Mouse (Mus musculus) MEL (cell line): ENCODE results near the gene Ramp3. TPM values are rescaled to one million over a fixed set of nuclear protein-coding genes. Genes with fewer than 3 reads are reported as not detected.
A peak's percentile ranks its signal among the peaks of the same experiment; 100 is the strongest.

Source experiments
- DNase-seq: peaks from one replicate; pipeline ENCODE4 v3.0.0; 2011; ENCODE audit warnings: low read depth, low spot score
- H3K27ac ChIP-seq: 2 replicates; pipeline ENCODE4 v1.5.1; 2012; ENCODE audit warnings: low read depth, mild to moderate bottlenecking, control low read depth, low read length, moderate library complexity; ENCODE audit not compliant: control insufficient read depth
- H3K27me3 ChIP-seq, 2 experiments: fragments of 150-350 bp in 1 of 2; sonication (generic) in 1 of 2; 2 replicates each; pipeline ENCODE4 v1.6.1; 2012; ENCODE audit warnings: low read length in 2 of 2, mild to moderate bottlenecking in 2 of 2, improper control_type of control experiment in 1 of 2, moderate library complexity in 1 of 2; ENCODE audit not compliant: insufficient read depth in 2 of 2, control insufficient read depth in 1 of 2
- H3K36me3 ChIP-seq, 2 experiments: 2 replicates each; pipeline ENCODE4 v1.6.1; 2012 to 2014; ENCODE audit warnings: low read length in 2 of 2, improper control_type of control experiment in 1 of 2, inconsistent platforms in 1 of 2, mild to moderate bottlenecking in 1 of 2; ENCODE audit not compliant: insufficient read depth in 2 of 2, control insufficient read depth in 1 of 2
- H3K4me1 ChIP-seq, 2 experiments: fragments of 150-350 bp in 1 of 2; sonication (generic) in 1 of 2; 2 replicates each; pipeline ENCODE4 v1.6.1; 2012; ENCODE audit warnings: low read length in 2 of 2, improper control_type of control experiment in 1 of 2, mild to moderate bottlenecking in 1 of 2; ENCODE audit not compliant: insufficient read depth in 2 of 2, control insufficient read depth in 1 of 2
- H3K4me3 ChIP-seq, 2 experiments: fragments of 150-350 bp in 1 of 2; sonication (generic) in 1 of 2; 2 replicates each; pipeline ENCODE4 v1.5.1; 2012; ENCODE audit warnings: low read depth in 2 of 2, low read length in 2 of 2, mild to moderate bottlenecking in 2 of 2, moderate library complexity in 2 of 2, control low read depth in 1 of 2, improper control_type of control experiment in 1 of 2; ENCODE audit not compliant: control insufficient read depth in 1 of 2, insufficient read depth in 1 of 2
- H3K79me2 ChIP-seq: 2 replicates; pipeline ENCODE4 v1.6.1; 2012; ENCODE audit warnings: mild to moderate bottlenecking, low read length, moderate library complexity; ENCODE audit not compliant: control insufficient read depth, poor library complexity, insufficient read depth
- H3K9ac ChIP-seq: 2 replicates; pipeline ENCODE4 v1.6.1; 2012; ENCODE audit warnings: low read depth, mild to moderate bottlenecking, control low read depth, low read length, moderate library complexity; ENCODE audit not compliant: control insufficient read depth, poor library complexity, severe bottlenecking
- H3K9me3 ChIP-seq: fragments of 150-350 bp; sonication (generic); replicated peaks from 2 replicates; pipeline ENCODE4 v1.6.1; 2012; ENCODE audit warnings: mild to moderate bottlenecking, low read length, improper control_type of control experiment, moderate library complexity; ENCODE audit not compliant: insufficient read depth
- BHLHE40 ChIP-seq: IDR thresholded peaks from 2 replicates; pipeline ENCODE4 v1.6.1; 2012; ENCODE audit warnings: low read depth, mild to moderate bottlenecking, inconsistent platforms, low read length, improper control_type of control experiment, borderline replicate concordance
- CHD1 ChIP-seq: IDR thresholded peaks from 2 replicates; pipeline ENCODE4 v1.6.1; 2012; ENCODE audit warnings: low read depth, mild to moderate bottlenecking, inconsistent platforms, low read length, improper control_type of control experiment
- CHD2 ChIP-seq: IDR thresholded peaks from 2 replicates; pipeline ENCODE4 v1.6.1; 2011; ENCODE audit warnings: low read length, improper control_type of control experiment
- CTCF ChIP-seq, 3 experiments: IDR thresholded peaks in 2 of 3; conservative IDR thresholded peaks in 1 of 3; 2 replicates each; pipeline ENCODE4 v1.5.1; 2011 to 2012; ENCODE audit warnings: low read length in 3 of 3, low read depth in 2 of 3, mild to moderate bottlenecking in 2 of 3, improper control_type of control experiment in 1 of 3, inconsistent platforms in 1 of 3, mixed read lengths in 1 of 3, moderate library complexity in 1 of 3; ENCODE audit not compliant: control insufficient read depth in 1 of 3, insufficient read depth in 1 of 3, poor library complexity in 1 of 3, severe bottlenecking in 1 of 3
- E2F4 ChIP-seq: IDR thresholded peaks from 2 replicates; pipeline ENCODE4 v1.6.1; 2011; ENCODE audit warnings: low read depth, low read length, improper control_type of control experiment, borderline replicate concordance
- EP300 ChIP-seq, 2 experiments: IDR thresholded peaks; 2 replicates each; pipeline ENCODE4 v1.6.1; 2011; ENCODE audit warnings: improper control_type of control experiment in 2 of 2, low read length in 2 of 2, low read depth in 1 of 2, mild to moderate bottlenecking in 1 of 2
- ETS1 ChIP-seq: IDR thresholded peaks from 2 replicates; pipeline ENCODE4 v1.6.1; 2012; ENCODE audit warnings: low read depth, mild to moderate bottlenecking, inconsistent platforms, low read length, improper control_type of control experiment, moderate library complexity
- GABPA ChIP-seq: IDR thresholded peaks from 2 replicates; pipeline ENCODE4 v1.6.1; 2012; ENCODE audit warnings: low read depth, mild to moderate bottlenecking, inconsistent platforms, low read length, improper control_type of control experiment, moderate library complexity
- KAT2A ChIP-seq: conservative IDR thresholded peaks from 2 replicates; pipeline ENCODE4 v1.6.1; 2012; ENCODE audit warnings: low read depth, low read length, improper control_type of control experiment, inconsistent platforms
- MAX ChIP-seq: IDR thresholded peaks from 2 replicates; pipeline ENCODE4 v1.6.1; 2011; ENCODE audit warnings: low read length, improper control_type of control experiment
- MAZ ChIP-seq: IDR thresholded peaks from 2 replicates; pipeline ENCODE4 v1.6.1; 2012; ENCODE audit warnings: low read depth, mild to moderate bottlenecking, inconsistent platforms, low read length, improper control_type of control experiment
- MEF2A ChIP-seq: IDR thresholded peaks from 2 replicates; pipeline ENCODE4 v1.6.1; 2014; ENCODE audit warnings: low read depth, mild to moderate bottlenecking, inconsistent platforms, low read length, improper control_type of control experiment; ENCODE audit not compliant: poor library complexity, insufficient replicate concordance, severe bottlenecking; ENCODE audit errors: extremely low read depth
- MXI1 ChIP-seq: IDR thresholded peaks from 2 replicates; pipeline ENCODE4 v1.6.1; 2011; ENCODE audit warnings: mild to moderate bottlenecking, low read depth, low read length, improper control_type of control experiment
- MYB ChIP-seq: IDR thresholded peaks from 2 replicates; pipeline ENCODE4 v1.6.1; 2011; ENCODE audit warnings: mild to moderate bottlenecking, low read depth, low read length, improper control_type of control experiment
- MYC ChIP-seq: IDR thresholded peaks from 2 replicates; pipeline ENCODE4 v1.6.1; 2011; ENCODE audit warnings: low read depth, mild to moderate bottlenecking, low read length, improper control_type of control experiment, moderate library complexity
- NELFE ChIP-seq: IDR thresholded peaks from 2 replicates; pipeline ENCODE4 v1.6.1; 2011; ENCODE audit warnings: low read depth, low read length, improper control_type of control experiment
- NRF1 ChIP-seq: IDR thresholded peaks from 2 replicates; pipeline ENCODE4 v1.6.1; 2014; ENCODE audit warnings: low read depth, mild to moderate bottlenecking, inconsistent platforms, low read length, improper control_type of control experiment, moderate library complexity; ENCODE audit not compliant: poor library complexity, insufficient read depth, severe bottlenecking
- POLR2A ChIP-seq, 2 experiments: IDR thresholded peaks; 2 replicates each; pipeline ENCODE4 v1.6.1; 2011 to 2012; ENCODE audit warnings: low read length in 2 of 2, mild to moderate bottlenecking in 2 of 2, control low read depth in 1 of 2, improper control_type of control experiment in 1 of 2, low read depth in 1 of 2, moderate library complexity in 1 of 2; ENCODE audit not compliant: control insufficient read depth in 1 of 2, insufficient read depth in 1 of 2, poor library complexity in 1 of 2
- POLR2AphosphoS2 ChIP-seq: IDR thresholded peaks from 2 replicates; pipeline ENCODE4 v1.6.1; 2011; ENCODE audit warnings: low read length, improper control_type of control experiment
- POLR2AphosphoS5 ChIP-seq: IDR thresholded peaks from 2 replicates; pipeline ENCODE4 v1.6.1; 2012; ENCODE audit warnings: low read depth, borderline replicate concordance, mild to moderate bottlenecking, inconsistent platforms, low read length, moderate library complexity, mixed read lengths
- RAD21 ChIP-seq: IDR thresholded peaks from 2 replicates; pipeline ENCODE4 v1.6.1; 2011; ENCODE audit warnings: mild to moderate bottlenecking, low read depth, low read length, improper control_type of control experiment
- SIN3A ChIP-seq: IDR thresholded peaks from 2 replicates; pipeline ENCODE4 v1.6.1; 2012; ENCODE audit warnings: low read length, improper control_type of control experiment, inconsistent platforms
- TAL1 ChIP-seq: IDR thresholded peaks from 2 replicates; pipeline ENCODE4 v1.6.1; 2012; ENCODE audit warnings: mild to moderate bottlenecking, inconsistent platforms, low read length, moderate library complexity, mixed read lengths
- TBP ChIP-seq: IDR thresholded peaks from 2 replicates; pipeline ENCODE4 v1.8.0; 2011; ENCODE audit warnings: low read depth, low read length, improper control_type of control experiment
- TCF12 ChIP-seq: IDR thresholded peaks from 2 replicates; pipeline ENCODE4 v1.6.1; 2014; ENCODE audit warnings: low read depth, mild to moderate bottlenecking, inconsistent platforms, low read length, improper control_type of control experiment, moderate library complexity
- UBTF ChIP-seq: IDR thresholded peaks from 2 replicates; pipeline ENCODE4 v1.6.1; 2012; ENCODE audit warnings: low read depth, mild to moderate bottlenecking, inconsistent platforms, low read length, improper control_type of control experiment, moderate library complexity, borderline replicate concordance; ENCODE audit not compliant: insufficient read depth
- USF1 ChIP-seq: IDR thresholded peaks from 2 replicates; pipeline ENCODE4 v1.6.1; 2014; ENCODE audit warnings: low read depth, mild to moderate bottlenecking, inconsistent platforms, low read length, improper control_type of control experiment, moderate library complexity
- ZC3H11A ChIP-seq: IDR thresholded peaks from 2 replicates; pipeline ENCODE4 v1.6.1; 2012; ENCODE audit warnings: low read depth, mild to moderate bottlenecking, inconsistent platforms, low read length, improper control_type of control experiment
- ZKSCAN1 ChIP-seq: IDR thresholded peaks from 2 replicates; pipeline ENCODE4 v1.6.1; 2012; ENCODE audit warnings: low read depth, mild to moderate bottlenecking, inconsistent platforms, low read length, improper control_type of control experiment, moderate library complexity
- ZNF384 ChIP-seq: IDR thresholded peaks from 2 replicates; pipeline ENCODE4 v1.6.1; 2012; ENCODE audit warnings: low read depth, mild to moderate bottlenecking, inconsistent platforms, low read length, improper control_type of control experiment
- polyA plus RNA-seq, 2 experiments: library from polyadenylated mRNA; stranded (reverse) in 1 of 2; unstranded in 1 of 2; fragments of >175 nt in 1 of 2; fragments of >200 nt in 1 of 2; gene quantifications; 2 replicates each; pipeline versions ENCODE4 v1.2.1 to v1.2.4; 2012; ENCODE audit warnings: low replicate concordance in 2 of 2, low read depth in 1 of 2; ENCODE audit not compliant: insufficient read length in 2 of 2, insufficient read depth in 1 of 2, missing spikeins in 1 of 2
- total RNA-seq: library from RNA; depleted of rRNA; stranded (reverse); fragments of 300-350 nt; gene quantifications from 2 replicates; pipeline ENCODE4 v1.2.3, GENCODE M21; 2012

Ramp3 gene
- total and polyA plus RNA-seq, 3 experiments: not detected

- TF ChIP-seq MXI1 (peak; percentile 97), E2F4 (peak; percentile 18; the same call in 1 of the 2 replicates), POLR2AphosphoS2 (peak; percentile 92), USF1 (no peak; the same call in 1 of the 2 replicates), ZC3H11A (no peak), TCF12 (peak; percentile 67), POLR2A (IDR thresholded peaks at IDR 0.05; ENCODE audit: control insufficient read depth in 1 of 2, insufficient read depth in 1 of 2, low read depth in 1 of 2, low read length in 2 of 2, poor library complexity in 1 of 2) (peak; percentile 87 to 95), CTCF (IDR thresholded peaks at IDR 0.05 in 2 of 3, conservative IDR thresholded peaks at IDR 0.05 in 1 of 3; ENCODE audit: control insufficient read depth in 1 of 3, insufficient read depth in 1 of 3, low read depth in 2 of 3, low read length in 3 of 3, poor library complexity in 1 of 3, severe bottlenecking in 1 of 3) (no peak), NELFE (peak; percentile 94), RAD21 (no peak)
Observed at GRCm38 (mm10) chr11:6625478-6626387, 32.6 kb upstream of the Ramp3 start, which contains the start of gene Tbrg4 (continued).

DNA sequence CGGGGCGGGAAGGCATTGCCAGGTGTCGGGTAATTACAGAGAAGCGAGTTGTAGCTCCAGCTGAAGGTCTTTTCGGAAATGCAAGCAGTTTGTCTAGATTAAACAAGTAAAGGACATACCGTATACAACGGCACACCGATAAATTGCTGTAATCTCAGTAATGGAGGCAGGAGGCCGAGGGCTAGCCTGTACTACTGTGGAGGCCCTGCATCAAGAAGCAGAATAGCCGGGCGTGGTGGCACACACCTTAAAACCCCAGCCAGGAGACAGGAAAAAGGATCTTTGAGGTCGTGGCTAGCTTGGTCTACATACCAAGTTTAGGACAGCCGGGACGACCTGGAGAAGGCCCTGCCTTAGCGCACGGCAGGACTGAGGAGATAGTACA is 31.9 kb upstream of the Ramp3 start:
- Histone ChIP-seq H3K9me3 (no peaks in the 10 kb centered on the region), H3K36me3 (peaks cover 21 to 34% of the 10 kb centered on the region in 2 experiments), H3K9ac (peak overlapping the region; percentile 92), H3K4me3 (peak overlapping the region; percentile 83 to 92), H3K27ac (peak overlapping the region; percentile 99), H3K79me2 (peaks cover 48% of the 10 kb centered on the region), H3K27me3 (no peaks in the 10 kb centered on the region), H3K4me1 (peaks cover 11 to 33% of the 10 kb centered on the region in 2 experiments)
- TF ChIP-seq UBTF (no peak), NELFE (no peak), RAD21 (no peak), CHD2 (no peak), SIN3A (no peak), KAT2A (0 out of 2 replicates have a peak, but pooled peaks have one; percentile 26), TBP (no peak), MYB (0 out of 2 replicates have a peak, but pooled peaks have one; percentile 36), MAZ (no peak), ETS1 (no peak), POLR2A (IDR thresholded peaks at IDR 0.05; ENCODE audit: control insufficient read depth in 1 of 2, insufficient read depth in 1 of 2, low read depth in 1 of 2, low read length in 2 of 2, poor library complexity in 1 of 2) (peak in 1 of 2 experiments; percentile 49; a peak in 1 of 4 replicates), GABPA (no peak), ZKSCAN1 (no peak), NRF1 (no peak), USF1 (no peak), MEF2A (no peak), ZC3H11A (no peak), CHD1 (peak; percentile 10; the same call in 1 of the 2 replicates), MYC (no peak), CTCF (IDR thresholded peaks at IDR 0.05 in 2 of 3, conservative IDR thresholded peaks at IDR 0.05 in 1 of 3; ENCODE audit: control insufficient read depth in 1 of 3, insufficient read depth in 1 of 3, low read depth in 2 of 3, low read length in 3 of 3, poor library complexity in 1 of 3, severe bottlenecking in 1 of 3) (no peak), TAL1 (no peak), BHLHE40 (no peak), MXI1 (no peak), ZNF384 (no peak), EP300 (IDR thresholded peaks at IDR 0.05; ENCODE audit: low read depth in 1 of 2, low read length in 2 of 2) (no peak), MAX (no peak), POLR2AphosphoS5 (no peak), TCF12 (0 out of 2 replicates have a peak, but pooled peaks have one; percentile 24), POLR2AphosphoS2 (no peak)
- DNase-seq: no peak
